ENCODE assay signal across 19 mouse cellular contexts in the genomic region with DNA sequence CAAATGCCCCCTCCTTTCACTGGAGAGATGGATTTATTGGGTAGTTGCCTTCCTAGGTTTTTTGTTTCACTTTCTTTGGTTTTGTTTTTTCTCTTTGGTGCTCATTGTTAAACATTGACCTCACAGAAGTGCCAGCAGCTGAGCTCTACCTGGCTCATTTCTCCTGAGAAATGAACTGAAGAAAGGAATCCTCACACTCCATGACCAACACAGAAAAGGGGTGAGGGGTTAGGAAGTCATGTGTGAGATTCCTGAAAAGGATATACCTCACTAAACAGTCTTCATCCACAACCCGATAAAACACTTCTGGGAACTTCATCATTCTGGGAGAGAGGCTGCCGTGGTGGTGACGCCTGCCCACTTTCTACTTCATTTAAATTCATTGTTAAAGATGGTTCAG.
"Had no signal": no experiment of that assay in that cellular context is flagged by ENCODE, and none has a peak within 500 bp of the region (broad histone marks: within the 10 kb centered on the region; RNA-seq: fewer than 3 reads in every experiment).

No protein-coding gene starts in this region.

- H3K9me3 ChIP-seq: liver, embryonic 13.5 days; midbrain, embryonic 10.5 days; neural tube, embryonic 12.5 days; neural tube, embryonic 15.5 days had no signal

- DNase-seq: layer of hippocampus, adult 9-11 months; liver, embryonic 13.5 days; lung, adult 2 months; midbrain, embryonic 14.5 days; right cerebral cortex, adult 18-20 months; right cerebral cortex, postnatal 14 days; right cerebral cortex, postnatal 4 days; thymus, adult 2 months; thymus, postnatal 14 days; thymus, postnatal 4 days had no signal

- H3K4me1 ChIP-seq: liver, embryonic 13.5 days; neural tube, embryonic 12.5 days; neural tube, embryonic 15.5 days had no signal

- H3K4me2 ChIP-seq: liver, embryonic 13.5 days; neural tube, embryonic 12.5 days; neural tube, embryonic 15.5 days had no signal

- H3K36me3 ChIP-seq: liver, embryonic 13.5 days; midbrain, embryonic 10.5 days; neural tube, embryonic 12.5 days; neural tube, embryonic 15.5 days had no signal

- ATAC-seq: hindbrain, postnatal 0 days; inflammation-experienced regulatory T-cells, adult 6 months; intestine, embryonic 16.5 days had no signal

- H3K27ac ChIP-seq: hindbrain, postnatal 0 days; layer of hippocampus, adult 2 months; liver, embryonic 13.5 days; macrophage; midbrain, embryonic 10.5 days; neural tube, embryonic 12.5 days; neural tube, embryonic 15.5 days; stomach, postnatal 0 days had no signal

- H3K4me3 ChIP-seq: layer of hippocampus, adult 2 months; liver, embryonic 13.5 days; midbrain, embryonic 10.5 days; neural tube, embryonic 12.5 days; neural tube, embryonic 15.5 days had no signal

- H3K27me3 ChIP-seq: liver, embryonic 13.5 days; neural tube, embryonic 12.5 days; neural tube, embryonic 15.5 days had no signal

- H3K9ac ChIP-seq: liver, embryonic 13.5 days; neural tube, embryonic 12.5 days; neural tube, embryonic 15.5 days had no signal
